Mouse (Mus musculus) spleen, postnatal 14 days (tissue): ENCODE results near the gene Fcho1.
A peak's percentile ranks its signal among the peaks of the same experiment; 100 is the strongest.
"Not testable (repeated sequence)": the region's sequence is repeated elsewhere in the genome, so short reads cannot be mapped to it uniquely, and the experiment has no call there.

Source experiments
- DNase-seq, 2 experiments: peaks; one replicate each; pipeline ENCODE4 v3.0.0; 2021 to 2022; ENCODE audit warnings: low spot score in 2 of 2

Gene Fcho1

GRCm38 (mm10) chr8:71718252-71718651 lies 7.3 kb downstream of the Fcho1 start:
- DNase-seq: no peak

GRCm38 (mm10) chr8:71717096-71717495 lies 8.4 kb downstream of the Fcho1 start:
- no peak for DNase-seq

GRCm38 (mm10) chr8:71716561-71717053 lies 8.9 kb downstream of the Fcho1 start:
- DNase-seq: no peak

- no peak for DNase-seq
Measured at GRCm38 (mm10) chr8:71715531-71715930, 10.0 kb downstream of the Fcho1 start.

GRCm38 (mm10) chr8:71711574-71711973 lies 13.9 kb downstream of the Fcho1 start:
- DNase-seq: no peak

- DNase-seq: peak; percentile 65 to 85
Measured at GRCm38 (mm10) chr8:71709800-71710446, 15.6 kb downstream of the Fcho1 start.

- DNase-seq: no peak
Measured at GRCm38 (mm10) chr8:71709134-71709799, 16.2 kb downstream of the Fcho1 start.

GRCm38 (mm10) chr8:71707874-71708273 lies 17.6 kb downstream of the Fcho1 start:
- peak; percentile 63 to 77 for DNase-seq

GRCm38 (mm10) chr8:71703400-71703799 lies 22.1 kb downstream of the Fcho1 start:
- not testable (repeated sequence) for DNase-seq

- DNase-seq: peak in 1 of 2 experiments; percentile 14
Measured at GRCm38 (mm10) chr8:71702923-71703322, 22.6 kb downstream of the Fcho1 start.

- peak in 1 of 2 experiments; percentile 10 for DNase-seq
Measured at GRCm38 (mm10) chr8:71702087-71702432, 23.5 kb downstream of the Fcho1 start.

GRCm38 (mm10) chr8:71701414-71702086 lies 24.0 kb downstream of the Fcho1 start, which contains the start of gene B3gnt3:
Gene B3gnt3 (minus strand): TSS chr8:71701789.
- DNase-seq: no peak

GRCm38 (mm10) chr8:71700493-71701269 lies 24.8 kb downstream of the Fcho1 start:
- peak in 1 of 2 experiments; percentile 7 for DNase-seq

GRCm38 (mm10) chr8:71695456-71695855 lies 30.1 kb downstream of the Fcho1 start:
- not testable (repeated sequence) for DNase-seq

GRCm38 (mm10) chr8:71693166-71694041 lies 32.1 kb downstream of the Fcho1 start:
- DNase-seq: no peak

GRCm38 (mm10) chr8:71692509-71692908 lies 33.0 kb downstream of the Fcho1 start:
- no peak for DNase-seq

- DNase-seq: no peak
Measured at GRCm38 (mm10) chr8:71689028-71689427, 36.5 kb downstream of the Fcho1 start, which contains the start of gene Insl3. Gene Insl3 (plus strand): TSS chr8:71689214.

- no peak for DNase-seq
Measured at GRCm38 (mm10) chr8:71687616-71688015, 37.9 kb downstream of the Fcho1 start.

GRCm38 (mm10) chr8:71686143-71686734 lies 39.3 kb downstream of the Fcho1 start:
- no peak for DNase-seq

GRCm38 (mm10) chr8:71685573-71685972 lies 39.9 kb downstream of the Fcho1 start:
- DNase-seq: no peak
